Mouse (Mus musculus): ENCODE measurements at regions not wholly inside any gene's neighbourhood (a gene's known extent, or its start where the extent isn't known, plus 50 kb on each side); places are given as distances from the start of the nearest gene placed in this dataset.

GRCm38 (mm10) chr13:44149499-44149898 is 364.9 kb downstream of the Cd83 start:
- DNase-seq, result no peak

- DNase-seq, result no peak
Observed at GRCm38 (mm10) chr13:44151526-44151925, 367.0 kb downstream of the Cd83 start.

- DNase-seq, result no peak
Observed at GRCm38 (mm10) chr13:44152806-44153613, 368.4 kb downstream of the Cd83 start.

GRCm38 (mm10) chr13:44153784-44154183 is 369.2 kb downstream of the Cd83 start:
- no peak for DNase-seq

- DNase-seq, result no peak
Observed at GRCm38 (mm10) chr13:44155956-44156355, 371.4 kb downstream of the Cd83 start.

- DNase-seq, result no peak
Observed at GRCm38 (mm10) chr13:44156546-44156945, 372.0 kb downstream of the Cd83 start.

GRCm38 (mm10) chr13:44157236-44157635 is 372.7 kb downstream of the Cd83 start:
- DNase-seq, result no peak

- DNase-seq, result no peak
Observed at GRCm38 (mm10) chr13:44158364-44158763, 373.8 kb downstream of the Cd83 start.

- DNase-seq, result no peak
Observed at GRCm38 (mm10) chr13:44159346-44159745, 374.8 kb downstream of the Cd83 start.

GRCm38 (mm10) chr13:44164746-44165145 is 380.2 kb downstream of the Cd83 start:
- DNase-seq, result no peak

- no peak for DNase-seq
Observed at GRCm38 (mm10) chr13:44167186-44167585, 382.6 kb downstream of the Cd83 start.

- no peak for DNase-seq
Observed at GRCm38 (mm10) chr13:44168186-44168585, 383.6 kb downstream of the Cd83 start.

- no peak for DNase-seq
Observed at GRCm38 (mm10) chr13:44171639-44172038, 387.1 kb downstream of the Cd83 start.

- no peak for DNase-seq
Observed at GRCm38 (mm10) chr13:44172701-44173100, 388.1 kb downstream of the Cd83 start.

- DNase-seq, result no peak
Observed at GRCm38 (mm10) chr13:44174236-44174635, 389.7 kb downstream of the Cd83 start.

- DNase-seq, result no peak
Observed at GRCm38 (mm10) chr13:44175300-44176036, 390.9 kb downstream of the Cd83 start.

GRCm38 (mm10) chr13:44176121-44176520 is 391.5 kb downstream of the Cd83 start:
- DNase-seq, result no peak

GRCm38 (mm10) chr13:44178006-44178405 is 393.4 kb downstream of the Cd83 start:
- DNase-seq, result no peak

GRCm38 (mm10) chr13:44180384-44180783 is 395.8 kb downstream of the Cd83 start:
- DNase-seq, result no peak

GRCm38 (mm10) chr13:44182544-44183191 is 398.1 kb downstream of the Cd83 start:
- DNase-seq, result peak; percentile 16 to 44

GRCm38 (mm10) chr13:44195365-44195764 is 410.8 kb downstream of the Cd83 start:
- no peak for DNase-seq

GRCm38 (mm10) chr13:44206042-44206441 is 421.5 kb downstream of the Cd83 start:
- DNase-seq, result no peak

GRCm38 (mm10) chr13:44206448-44206847 is 421.9 kb downstream of the Cd83 start:
- DNase-seq, result no peak
